In genomic region chr17:24896993-24897269, GRCm38 (mm10) we compare ENCODE assay signal across 8 mouse cellular contexts. TPM values are rescaled to one million over a fixed set of nuclear protein-coding genes. Genes with fewer than 3 reads are reported as not detected.
DNase-seq lines count a peak whose midpoint lies in the region; ATAC-seq lines count a peak whose summit lies in the region.

No protein-coding gene starts in this region.

- peak overlapping the region; percentile 87 for H3K9ac ChIP-seq in neural tube, embryonic 11.5 days (ENCODE audit: low read length)
- peak overlapping the region; percentile 94 for H3K9ac ChIP-seq in limb, embryonic 13.5 days
- H3K9ac ChIP-seq in stomach, embryonic 16.5 days (ENCODE audit: low read length): peak overlapping the region; percentile 96

- H3K9me3 ChIP-seq in neural tube, embryonic 11.5 days (ENCODE audit: control insufficient read depth, low read length): no peaks in the 10 kb centered on the region
- no peaks in the 10 kb centered on the region for H3K9me3 ChIP-seq in limb, embryonic 13.5 days
- no peaks in the 10 kb centered on the region for H3K9me3 ChIP-seq in stomach, embryonic 16.5 days (replicated peaks; ENCODE audit: control insufficient read depth, low read length)

- H3K27ac ChIP-seq in neural tube, embryonic 11.5 days (ENCODE audit: low read depth, low read length): no peak overlapping the region
- peak overlapping the region; percentile 87; the same call in 1 of the 2 replicates for H3K27ac ChIP-seq in limb, embryonic 13.5 days
- H3K27ac ChIP-seq in stomach, embryonic 16.5 days (ENCODE audit: low read length): peak overlapping the region; percentile 66; the same call in 1 of the 2 replicates

- H3K4me3 ChIP-seq in neural tube, embryonic 11.5 days (ENCODE audit: low read depth, low read length): peak overlapping the region; percentile 88
- peak overlapping the region; percentile 90 for H3K4me3 ChIP-seq in limb, embryonic 13.5 days
- peak overlapping the region; percentile 79 for H3K4me3 ChIP-seq in stomach, embryonic 16.5 days (replicated peaks; ENCODE audit: low read length)

- WGBS in neural tube, embryonic 11.5 days: 35% methylated on average over 11 of the region's 11 CpGs
- 33% methylated on average over 11 of the region's 11 CpGs for WGBS in limb, embryonic 13.5 days
- 31% methylated on average over 11 of the region's 11 CpGs for WGBS in stomach, embryonic 16.5 days

- no peaks in the 10 kb centered on the region for H3K27me3 ChIP-seq in neural tube, embryonic 11.5 days (ENCODE audit: control insufficient read depth, insufficient read depth, low read length)
- no peaks in the 10 kb centered on the region for H3K27me3 ChIP-seq in limb, embryonic 13.5 days
- no peaks in the 10 kb centered on the region for H3K27me3 ChIP-seq in stomach, embryonic 16.5 days (ENCODE audit: control insufficient read depth, insufficient read depth, low read length)

- H3K36me3 ChIP-seq in neural tube, embryonic 11.5 days (ENCODE audit: control insufficient read depth, insufficient read depth, low read length): peaks cover 33% of the 10 kb centered on the region
- H3K36me3 ChIP-seq in limb, embryonic 13.5 days: peaks cover 70% of the 10 kb centered on the region
- H3K36me3 ChIP-seq in stomach, embryonic 16.5 days (ENCODE audit: control insufficient read depth, insufficient read depth, low read length): peaks cover 26% of the 10 kb centered on the region

- H3K4me1 ChIP-seq in neural tube, embryonic 11.5 days (ENCODE audit: control insufficient read depth, insufficient read depth, low read length): peaks cover 24% of the 10 kb centered on the region
- peaks cover 36% of the 10 kb centered on the region for H3K4me1 ChIP-seq in limb, embryonic 13.5 days
- H3K4me1 ChIP-seq in stomach, embryonic 16.5 days (ENCODE audit: control insufficient read depth, insufficient read depth, low read length): peaks cover 24% of the 10 kb centered on the region

- peak overlapping the region; percentile 99 for H3K4me2 ChIP-seq in neural tube, embryonic 11.5 days (ENCODE audit: low read depth)
- peak overlapping the region; percentile 100 for H3K4me2 ChIP-seq in limb, embryonic 13.5 days (replicated peaks)
- H3K4me2 ChIP-seq in stomach, embryonic 16.5 days (ENCODE audit: low read depth, low read length): peak overlapping the region; percentile 99

- ATAC-seq in neural tube, embryonic 11.5 days (ENCODE audit: insufficient read depth, low FRiP score, low TSS enrichment): no peak
- ATAC-seq in limb, embryonic 13.5 days (ENCODE audit: low FRiP score, low read depth): no peak
- ATAC-seq in stomach, embryonic 16.5 days (ENCODE audit: insufficient read depth, low FRiP score): no peak

- DNase-seq in cerebellum, adult 9-11 months: peak; percentile 52
- no peak for DNase-seq in cerebellum, postnatal 25 days
- no peak for DNase-seq in neural tube, embryonic 11.5 days (ENCODE audit: low spot score)
- no peak for DNase-seq in neural tube, embryonic 10.5 days (ENCODE audit: extremely low spot score, low spot score)
- no peak for DNase-seq in ovary, postnatal 10 days (ENCODE audit: low spot score)
- DNase-seq in gastrocnemius, postnatal 25 days: no peak

RNA-seq across cellular contexts. Expression of gene Nme3, which starts 0.6 kb away (rescaled TPM):
- polyA plus RNA-seq in neural tube, embryonic 11.5 days (2014; fragmentation: Nextera tagmentation; extraction: Ambion mirVana): 38.4 and 57.1 TPM in 2 replicates
- 35.5 and 38.2 TPM in 2 replicates for polyA plus RNA-seq in limb, embryonic 13.5 days (2015; fragmentation: Nextera tagmentation; extraction: Ambion mirVana)
- polyA plus RNA-seq in stomach, embryonic 16.5 days (2015; fragmentation: Nextera tagmentation; extraction: Ambion mirVana): 63.1 and 64.8 TPM in 2 replicates
- 1 to 10 TPM; 7.7 to 9.8 TPM for total RNA-seq in gastrocnemius, postnatal 25 days (2021)

RNA-seq across cellular contexts. Expression of gene Mrps34, which starts 2.0 kb away (rescaled TPM):
- polyA plus RNA-seq in neural tube, embryonic 11.5 days (2014; fragmentation: Nextera tagmentation; extraction: Ambion mirVana): 75.3 and 81.6 TPM in 2 replicates
- polyA plus RNA-seq in limb, embryonic 13.5 days (2015; fragmentation: Nextera tagmentation; extraction: Ambion mirVana): 80.4 and 83.3 TPM in 2 replicates
- 91.2 and 96.2 TPM in 2 replicates for polyA plus RNA-seq in stomach, embryonic 16.5 days (2015; fragmentation: Nextera tagmentation; extraction: Ambion mirVana)
- total RNA-seq in gastrocnemius, postnatal 25 days (2021): 100 to 1,000 TPM in 1 of 2 experiments, 10 to 100 TPM in 1; 85.9 to 105 TPM

RNA-seq across cellular contexts. Expression of gene Eme2, which starts 2.0 kb away (rescaled TPM):
- polyA plus RNA-seq in neural tube, embryonic 11.5 days (2014; fragmentation: Nextera tagmentation; extraction: Ambion mirVana): 28.9 and 29.7 TPM in 2 replicates
- 33.9 and 35.6 TPM in 2 replicates for polyA plus RNA-seq in limb, embryonic 13.5 days (2015; fragmentation: Nextera tagmentation; extraction: Ambion mirVana)
- 32.3 and 33.5 TPM in 2 replicates for polyA plus RNA-seq in stomach, embryonic 16.5 days (2015; fragmentation: Nextera tagmentation; extraction: Ambion mirVana)
- 10 to 100 TPM in 1 of 2 experiments, 1 to 10 TPM in 1; 8.8 to 10.4 TPM for total RNA-seq in gastrocnemius, postnatal 25 days (2021)

RNA-seq across cellular contexts. Expression of gene Spsb3, which starts 10.5 kb away (rescaled TPM):
- 45.2 and 49.6 TPM in 2 replicates for polyA plus RNA-seq in neural tube, embryonic 11.5 days (2014; fragmentation: Nextera tagmentation; extraction: Ambion mirVana)
- polyA plus RNA-seq in limb, embryonic 13.5 days (2015; fragmentation: Nextera tagmentation; extraction: Ambion mirVana): 38.5 and 40.0 TPM in 2 replicates
- polyA plus RNA-seq in stomach, embryonic 16.5 days (2015; fragmentation: Nextera tagmentation; extraction: Ambion mirVana): 31.5 and 32.7 TPM in 2 replicates
- total RNA-seq in gastrocnemius, postnatal 25 days (2021): 10 to 100 TPM; 27.8 to 31.5 TPM

RNA-seq across cellular contexts. Expression of gene Nubp2, which starts 10.8 kb away (rescaled TPM):
- 82.3 and 88.8 TPM in 2 replicates for polyA plus RNA-seq in neural tube, embryonic 11.5 days (2014; fragmentation: Nextera tagmentation; extraction: Ambion mirVana)
- 49.6 and 49.8 TPM in 2 replicates for polyA plus RNA-seq in limb, embryonic 13.5 days (2015; fragmentation: Nextera tagmentation; extraction: Ambion mirVana)
- polyA plus RNA-seq in stomach, embryonic 16.5 days (2015; fragmentation: Nextera tagmentation; extraction: Ambion mirVana): 44.1 and 47.9 TPM in 2 replicates
- 10 to 100 TPM; 10.2 to 13.1 TPM for total RNA-seq in gastrocnemius, postnatal 25 days (2021)
